Mouse (Mus musculus): ENCODE data around the gene Cnst.
"Not testable (repeated sequence)": the region's sequence is repeated elsewhere in the genome, so short reads cannot be mapped to it uniquely, and the experiment has no call there.

Cnst gene

DNA sequence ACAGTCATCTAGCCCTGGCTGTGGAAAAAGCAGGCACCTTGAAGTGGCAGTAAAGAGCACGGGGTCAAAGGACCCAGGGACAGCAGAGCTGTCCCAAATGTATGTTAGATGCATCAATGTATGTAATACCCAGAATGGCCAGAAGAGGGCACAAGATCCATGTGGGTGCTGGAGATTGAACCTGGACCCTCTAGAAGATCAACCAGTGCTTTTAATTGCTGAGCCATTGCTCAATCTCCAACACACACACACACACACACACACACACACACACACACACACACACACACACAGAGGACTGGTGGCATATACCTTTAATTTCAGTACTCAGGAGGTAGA, 87.2 kb downstream of the Cnst start:
- in situ Hi-C loops (cut with MboI, MseI): loop anchor here (10.0 kb wide), 1 partner anchor 399 kb away; no protein-coding TSS in a partner anchor

DNA sequence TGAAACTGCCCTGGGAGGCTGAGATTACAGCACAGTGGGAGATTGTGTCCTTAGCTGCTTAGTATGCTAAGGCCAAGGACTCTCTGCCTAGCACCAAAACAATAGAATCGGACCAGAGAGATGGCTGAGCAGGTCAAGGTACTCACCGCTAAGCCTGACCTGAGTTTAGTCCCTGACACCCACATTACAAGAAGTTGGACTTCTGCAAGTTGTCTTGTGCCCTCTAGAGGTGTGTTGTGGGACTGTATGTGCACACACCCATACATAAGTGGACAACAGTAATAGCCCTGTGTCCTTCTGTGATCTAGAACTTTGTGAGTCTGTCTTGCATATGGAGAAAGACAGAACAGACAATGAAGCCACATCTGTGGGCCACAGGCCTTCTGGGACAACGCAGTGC, 88.0 kb downstream of the Cnst start:
- in situ Hi-C loops (cut with MboI, MseI): loop anchor here (10.0 kb wide), 1 partner anchor 399 kb away; no protein-coding TSS in a partner anchor

GRCm38 (mm10) chr1:179642726-179643125, 96.6 kb downstream of the Cnst start:
- in situ Hi-C loops (cut with MboI, MseI): no loop called here

- in situ Hi-C loops (cut with MboI, MseI): no loop called here
These were observed 98.0 kb downstream of the Cnst start for GRCm38 (mm10) chr1:179644151-179644550.

DNA sequence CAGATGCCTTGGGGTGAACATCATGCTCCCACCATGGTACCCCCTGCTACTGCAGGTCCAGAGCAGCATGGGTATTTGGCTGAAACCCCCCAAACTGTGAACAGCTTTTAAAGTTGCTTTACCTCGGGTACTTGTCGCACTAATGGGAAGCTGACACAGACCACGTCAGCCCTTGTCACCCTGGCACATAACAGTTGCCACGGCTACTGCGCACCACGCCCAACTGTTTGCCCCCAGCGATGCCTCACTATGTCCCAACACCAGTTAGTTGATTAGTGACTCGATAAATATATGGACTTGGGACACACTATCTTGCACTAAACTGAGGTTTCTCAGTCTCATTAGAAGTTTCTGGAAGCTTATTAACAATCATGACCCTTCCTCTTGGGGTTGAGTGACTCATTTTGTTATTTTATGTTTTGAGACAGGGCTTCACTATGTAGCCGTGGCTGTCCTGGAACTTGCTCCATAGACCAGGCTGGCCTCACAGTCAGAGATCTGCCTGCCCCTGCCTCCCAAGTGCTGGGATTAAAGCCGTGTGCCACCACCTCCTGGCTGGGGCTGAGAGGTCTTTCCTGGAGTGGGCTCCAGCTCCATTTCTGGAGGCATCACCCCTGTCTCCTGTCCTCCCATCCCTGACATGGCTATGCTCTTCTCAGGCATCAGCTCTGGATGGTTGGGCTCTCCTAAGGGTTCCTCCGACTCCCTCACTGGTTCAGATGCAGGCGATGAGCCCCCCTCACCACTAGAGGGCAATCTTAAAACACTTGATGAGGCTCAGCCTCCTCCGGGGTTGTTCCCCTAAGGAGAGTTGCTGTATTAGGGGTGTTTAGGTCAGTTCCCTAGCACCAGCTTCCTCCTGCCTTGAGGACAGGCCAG, 99.2 kb downstream of the Cnst start:
- in situ Hi-C loops (cut with MboI, MseI): no loop called here

GRCm38 (mm10) chr1:179645980-179646268, 99.8 kb downstream of the Cnst start:
- in situ Hi-C loops (cut with MboI, MseI): no loop called here

DNA sequence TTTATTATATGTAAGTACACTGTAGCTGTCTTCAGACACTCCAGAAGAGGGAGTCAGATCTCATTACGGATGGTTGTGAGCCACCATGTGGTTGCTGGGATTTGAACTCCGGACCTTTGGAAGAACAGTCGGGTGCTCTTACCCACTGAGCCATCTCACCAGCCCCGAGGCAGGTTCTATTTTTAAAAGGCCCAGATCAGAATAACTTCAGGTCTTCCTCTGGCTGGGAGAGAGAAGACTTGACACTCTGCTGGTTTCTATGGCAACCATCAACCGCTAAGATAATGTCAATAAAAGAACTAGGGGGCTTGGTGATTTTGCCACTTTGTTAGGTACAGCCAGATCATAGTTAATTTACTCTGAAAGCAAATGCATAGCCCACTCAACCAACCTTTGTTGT, 102.5 kb downstream of the Cnst start:
- in situ Hi-C loops (cut with MboI, MseI): not testable (repeated sequence)

DNA sequence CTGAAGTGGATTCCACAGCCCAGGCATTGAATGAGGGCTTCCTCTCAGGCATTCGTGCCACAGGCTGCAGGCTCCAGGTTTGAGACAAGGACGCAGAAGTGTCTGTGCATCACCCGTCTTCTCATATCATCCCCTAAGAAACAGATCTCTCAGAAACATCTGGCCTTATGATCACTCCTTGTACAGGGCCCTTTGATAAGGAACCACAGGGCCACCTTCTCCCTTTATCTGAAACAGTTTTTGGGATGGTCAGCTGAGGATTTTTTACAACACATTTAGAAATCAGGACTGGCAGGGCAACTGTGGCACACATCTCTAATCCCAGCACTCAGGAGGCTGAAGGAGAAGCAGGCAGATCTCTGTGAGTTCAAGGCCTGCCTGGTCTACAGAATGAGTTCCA, 103.2 kb downstream of the Cnst start:
- in situ Hi-C loops (cut with MboI, MseI): no loop called here

GRCm38 (mm10) chr1:179650284-179650683, 104.1 kb downstream of the Cnst start:
- in situ Hi-C loops (cut with MboI, MseI): no loop called here

DNA sequence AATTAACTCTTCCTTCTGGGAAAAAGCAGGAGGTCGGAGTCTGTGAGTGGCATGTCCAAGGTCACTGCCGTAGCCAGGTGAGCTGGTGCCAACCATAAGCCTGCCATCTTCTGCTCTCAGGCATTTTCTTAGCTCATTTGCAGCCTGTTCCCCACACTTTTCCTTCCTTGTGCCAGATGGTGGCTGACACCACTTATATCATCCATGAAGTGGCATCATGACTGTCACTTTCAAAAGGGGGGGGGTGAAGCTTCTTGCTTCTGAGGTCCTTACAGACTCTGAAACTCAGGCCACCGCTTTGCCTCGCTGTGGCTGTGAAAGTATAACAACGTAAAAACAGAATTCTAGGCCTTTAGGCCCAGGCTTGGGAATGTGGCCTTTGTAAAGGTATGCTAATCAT, 105.1 kb downstream of the Cnst start:
- in situ Hi-C loops (cut with MboI, MseI): no loop called here

- in situ Hi-C loops (cut with MboI, MseI): no loop called here
These were observed 116.9 kb downstream of the Cnst start for GRCm38 (mm10) chr1:179663065-179663464.

GRCm38 (mm10) chr1:179664309-179664930, 118.2 kb downstream of the Cnst start:
- in situ Hi-C loops (cut with MboI, MseI): no loop called here

- in situ Hi-C loops (cut with MboI, MseI): no loop called here
These were observed 120.8 kb downstream of the Cnst start for GRCm38 (mm10) chr1:179666971-179667370.

DNA sequence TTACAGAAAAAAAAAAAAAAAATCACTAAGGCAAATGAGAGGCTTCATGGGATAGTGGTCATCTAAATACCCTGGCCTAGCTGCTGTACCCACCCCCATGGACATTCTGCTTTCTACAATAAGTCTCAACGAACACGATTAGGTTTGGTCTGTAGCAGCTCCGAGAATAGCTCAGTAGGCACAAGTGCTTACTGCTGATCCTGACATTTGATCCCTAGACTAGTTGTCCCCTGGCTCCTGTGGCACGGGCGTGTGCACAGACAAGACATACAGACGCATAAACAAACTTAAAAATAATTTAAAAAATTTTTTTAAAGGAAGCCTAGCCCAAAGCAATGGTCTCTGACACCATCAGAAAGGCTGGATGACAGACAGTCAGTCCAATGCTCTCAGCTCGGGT, 121.3 kb downstream of the Cnst start:
- in situ Hi-C loops (cut with MboI, MseI): no loop called here

DNA sequence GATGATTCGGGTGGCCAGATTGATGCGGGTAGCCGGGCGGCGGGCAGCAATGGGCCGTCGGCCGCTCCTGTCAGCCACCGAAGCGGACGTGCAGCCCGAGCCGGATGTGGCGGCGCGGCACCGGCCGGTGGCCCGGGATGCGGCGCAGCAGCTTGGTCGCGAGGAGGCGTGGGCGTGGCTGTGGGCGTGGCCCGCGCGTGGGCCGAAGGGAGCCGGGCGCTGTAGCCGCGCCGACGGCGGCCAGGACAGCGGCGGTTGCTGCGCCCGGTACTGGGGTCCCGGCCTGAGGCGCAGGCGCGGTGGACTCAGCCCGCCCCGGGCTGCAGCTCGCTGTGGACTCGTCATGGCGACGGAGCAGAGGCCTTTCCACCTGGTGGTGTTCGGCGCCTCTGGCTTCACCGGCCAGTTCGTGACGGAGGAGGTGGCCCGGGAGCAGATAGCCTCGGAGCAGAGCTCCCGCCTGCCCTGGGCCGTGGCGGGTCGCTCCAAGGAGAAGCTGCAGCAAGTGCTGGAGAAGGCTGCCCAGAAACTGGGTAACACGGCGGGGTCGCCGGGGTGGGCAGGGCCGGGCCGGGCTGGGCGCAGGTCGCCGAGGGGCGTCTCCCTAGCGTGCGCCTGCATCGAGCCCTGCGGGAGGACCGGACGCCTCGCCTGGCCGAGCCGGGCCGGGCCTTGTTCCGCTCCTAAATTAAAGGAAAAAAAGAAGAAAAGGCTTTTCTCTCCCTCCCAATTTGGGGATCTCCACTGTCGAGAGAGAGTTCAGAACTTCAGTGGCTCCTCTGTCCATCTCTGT, 122.0 kb downstream of the Cnst start, which contains the start of gene Sccpdh:
Gene Sccpdh, plus strand, starts transcription at position 198 of the 793 bp plus-strand sequence.
- in situ Hi-C loops (cut with MboI, MseI): no loop called here

GRCm38 (mm10) chr1:179668836-179669537, 122.8 kb downstream of the Cnst start:
- in situ Hi-C loops (cut with MboI, MseI): no loop called here

DNA sequence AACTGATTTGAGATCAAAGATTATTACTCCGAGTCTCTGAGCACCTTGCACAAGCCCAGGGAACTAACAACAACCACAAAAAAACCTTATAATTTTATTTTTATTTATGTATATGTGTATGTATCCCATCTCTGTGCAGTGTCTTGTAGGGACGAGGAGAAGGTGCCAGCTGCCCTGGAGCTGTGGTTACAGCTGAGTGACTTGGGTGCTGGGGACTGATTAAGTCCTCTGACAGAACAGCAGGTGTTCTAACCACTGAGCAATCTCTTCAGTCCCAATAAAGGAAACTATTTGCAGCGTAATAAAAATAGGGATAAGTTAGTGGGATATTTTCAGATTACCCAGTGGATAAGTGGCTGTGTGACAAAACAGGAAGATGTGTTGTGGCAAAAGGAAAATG, 128.2 kb downstream of the Cnst start:
- in situ Hi-C loops (cut with MboI, MseI): loop anchor here (10.0 kb wide), 1 partner anchor 240 kb away; no protein-coding TSS in a partner anchor

- in situ Hi-C loops (cut with MboI, MseI): loop anchor here (10.0 kb wide), 1 partner anchor 238 kb away; no protein-coding TSS in a partner anchor
These were observed 130.9 kb downstream of the Cnst start for GRCm38 (mm10) chr1:179677031-179677430.
